Mouse (Mus musculus) lung, embryonic 16.5 days (tissue): Measurements from ENCODE around the gene Rgs11. TPM values are rescaled to one million over a fixed set of nuclear protein-coding genes. Genes with fewer than 3 reads are reported as not detected.
"Not testable (repeated sequence)": the region's sequence is repeated elsewhere in the genome, so short reads cannot be mapped to it uniquely, and the experiment has no call there.

ENCODE experiments used
- ATAC-seq: fragments of 200-750 bp; cut with Nextera tagmentation; 2 replicates; pipeline ENCODE4 v1.8.0; 2017; ENCODE audit warnings: low read depth, mild to moderate bottlenecking, moderate library complexity
- H3K27ac ChIP-seq: fragments of 300-500 bp; sonication (generic); 2 replicates; pipeline ENCODE4 v1.5.1; 2014; ENCODE audit warnings: mild to moderate bottlenecking, control low read depth, low read length
- H3K27me3 ChIP-seq: fragments of 300-500 bp; sonication (generic); 2 replicates; pipeline ENCODE4 v1.6.1; 2014; ENCODE audit warnings: low read depth, low read length, mixed read lengths; ENCODE audit not compliant: control insufficient read depth, insufficient read depth
- H3K36me3 ChIP-seq: fragments of 300-500 bp; sonication (generic); 2 replicates; pipeline ENCODE4 v1.6.1; 2014; ENCODE audit warnings: low read length; ENCODE audit not compliant: control insufficient read depth, insufficient read depth
- H3K4me1 ChIP-seq: fragments of 300-500 bp; sonication (generic); replicated peaks from 2 replicates; pipeline ENCODE4 v1.6.1; 2014; ENCODE audit warnings: low read length, mixed read lengths; ENCODE audit not compliant: control insufficient read depth, insufficient read depth
- H3K4me2 ChIP-seq: fragments of 300-500 bp; sonication (generic); 2 replicates; pipeline ENCODE4 v1.6.1; 2014; ENCODE audit warnings: low read depth, low read length, control low read depth
- H3K4me3 ChIP-seq: fragments of 300-500 bp; sonication (generic); 2 replicates; pipeline ENCODE4 v1.5.1; 2014; ENCODE audit warnings: mild to moderate bottlenecking, low read length, control low read depth
- H3K9ac ChIP-seq: fragments of 300-500 bp; sonication (generic); 2 replicates; pipeline ENCODE4 v1.6.1; 2014; ENCODE audit warnings: low read length, control low read depth
- H3K9me3 ChIP-seq: fragments of 300-500 bp; sonication (generic); 2 replicates; pipeline ENCODE4 v1.6.1; 2016; ENCODE audit warnings: low read length; ENCODE audit not compliant: control insufficient read depth
- WGBS: fragments of 180-500 bp; shearing (Covaris S2); extraction: QIAGEN DNeasy Blood & Tissue Kit; methylation state at CpG from one replicate; pipeline ENCODE4 v1.1.7; 2014; 5-methylcytosine and 5-hydroxymethylcytosine counted together
- polyA plus RNA-seq: library from polyadenylated mRNA; unstranded; fragments of >200 nt; fragmentation: Nextera tagmentation; extraction: Ambion mirVana; gene quantifications from 2 replicates; pipeline ENCODE4 v1.2.1, GENCODE M21; 2015

The Rgs11 gene
- 10.9 and 13.3 TPM in 2 replicates for polyA plus RNA-seq

DNA sequence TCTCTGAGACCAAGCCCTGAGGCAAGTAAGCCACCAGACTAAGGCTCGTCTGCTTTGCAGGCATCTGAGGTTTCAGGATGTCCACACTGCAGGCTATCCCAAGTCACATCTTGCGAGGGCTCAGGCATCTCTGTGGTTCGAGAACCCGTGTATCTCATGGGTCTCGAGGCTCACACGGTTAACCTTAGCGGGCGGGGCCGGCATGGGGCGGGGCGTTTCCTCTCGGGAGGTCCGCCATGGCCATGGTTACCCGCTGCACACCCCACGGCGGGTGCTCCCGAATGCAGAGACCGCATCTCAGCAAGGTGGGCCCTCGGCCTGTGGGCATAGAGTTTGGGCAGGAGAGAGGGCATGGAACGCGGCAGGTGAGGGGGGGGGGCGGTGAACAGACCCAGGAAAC is at the start of gene Rgs11:
Gene Rgs11 (plus strand): TSS at position 215 of the 400 bp plus-strand sequence.
- peaks cover 34% of the 10 kb centered on the region for H3K27me3 ChIP-seq
- H3K9ac ChIP-seq: peak within 1 kb of the TSS; percentile 37
- peak within 1 kb of the TSS; percentile 89 for H3K4me2 ChIP-seq
- WGBS: under 1% methylated on average over 19 of the region's 22 CpGs
- peak; percentile 32; the same call in 1 of the 2 replicates for ATAC-seq
- no peak within 1 kb of the TSS for H3K27ac ChIP-seq
- no peaks in the 10 kb centered on the region for H3K9me3 ChIP-seq
- peak within 1 kb of the TSS; percentile 56 for H3K4me3 ChIP-seq
- no peaks in the 10 kb centered on the region for H3K36me3 ChIP-seq
- peaks cover 19% of the 10 kb centered on the region for H3K4me1 ChIP-seq

DNA sequence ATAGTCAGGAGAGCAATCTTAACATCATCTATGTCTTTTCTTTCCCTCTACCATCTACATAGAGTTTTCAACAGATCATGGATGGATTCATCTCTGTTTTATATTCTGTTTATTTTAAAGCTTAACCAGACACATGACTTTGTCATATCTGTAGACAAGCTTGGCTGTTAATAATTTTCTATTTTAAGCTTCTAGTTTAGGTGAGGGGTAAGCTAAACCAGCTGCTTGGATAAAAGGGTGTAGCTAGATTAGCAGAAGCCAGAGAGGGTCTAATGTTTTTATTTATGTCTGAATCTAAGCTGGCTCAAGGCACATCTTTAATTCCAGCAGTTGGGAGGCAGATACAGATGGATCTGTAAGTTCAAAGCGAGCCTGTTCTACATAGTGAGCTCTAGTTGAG is 40.0 kb upstream of the Rgs11 start:
- Histone ChIP-seq H3K27me3 (no peaks in the 10 kb centered on the region), H3K4me1 (peaks cover 2% of the 10 kb centered on the region; the same call in 1 of the 2 replicates), H3K27ac (no peak overlapping the region), H3K9ac (no peak overlapping the region), H3K36me3 (no peaks in the 10 kb centered on the region), H3K4me3 (no peak overlapping the region), H3K9me3 (no peaks in the 10 kb centered on the region), H3K4me2 (no peak overlapping the region)
- WGBS: 65% methylated on average over 1 of the region's 1 CpGs
- ATAC-seq: no peak

DNA sequence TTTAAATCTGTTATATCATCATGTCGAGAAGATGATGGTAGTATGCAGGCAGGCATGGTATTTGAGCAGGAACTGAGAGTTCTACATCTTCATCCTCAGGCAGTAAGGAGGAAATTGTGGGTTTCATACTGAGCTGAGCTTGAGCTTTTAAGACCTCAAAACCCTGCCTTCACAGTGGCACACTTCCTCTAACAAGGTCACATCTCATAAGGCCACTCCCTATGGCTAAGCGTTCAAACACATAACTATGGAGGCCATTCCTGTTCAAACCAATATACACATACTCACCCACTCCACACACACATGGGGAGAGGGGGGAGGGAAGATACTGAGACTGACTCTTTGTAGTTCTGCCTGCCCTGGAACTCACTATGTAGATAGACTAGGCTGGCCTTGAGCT is 34.7 kb upstream of the Rgs11 start:
- Histone ChIP-seq H3K4me3 (no peak overlapping the region), H3K9me3 (no peaks in the 10 kb centered on the region), H3K36me3 (no peaks in the 10 kb centered on the region), H3K27ac (no peak overlapping the region), H3K4me2 (no peak overlapping the region), H3K9ac (no peak overlapping the region), H3K4me1 (no peaks in the 10 kb centered on the region), H3K27me3 (no peaks in the 10 kb centered on the region)
- ATAC-seq: no peak
- WGBS: 76% methylated on average over 2 of the region's 2 CpGs

DNA sequence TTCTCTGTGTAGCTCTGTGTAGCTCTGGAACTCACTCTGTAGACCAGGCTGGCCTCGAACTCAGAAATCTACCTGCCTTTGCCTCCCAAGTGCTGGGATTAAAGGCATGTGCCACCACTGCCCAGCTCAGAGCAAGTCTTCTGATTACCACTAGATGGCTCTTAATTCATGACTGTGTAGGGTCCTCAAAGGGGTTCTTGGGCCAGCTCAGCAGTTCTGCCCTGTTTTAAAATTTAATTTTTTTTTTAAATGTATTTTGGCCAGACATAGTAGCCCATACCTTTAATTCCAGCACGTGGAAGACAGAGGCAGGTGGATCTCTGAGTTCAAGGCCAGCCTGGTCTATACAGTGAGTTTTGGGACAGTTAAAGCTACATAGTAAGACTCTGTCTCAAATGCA is 27.5 kb upstream of the Rgs11 start:
- not testable (repeated sequence) for H3K9ac ChIP-seq, H3K4me1 ChIP-seq, H3K4me3 ChIP-seq, H3K27ac ChIP-seq, H3K27me3 ChIP-seq, ATAC-seq, H3K4me2 ChIP-seq, H3K9me3 ChIP-seq
- 85% methylated on average over 2 of the region's 2 CpGs for WGBS
- peaks cover 10% of the 10 kb centered on the region; the same call in 1 of the 2 replicates for H3K36me3 ChIP-seq

DNA sequence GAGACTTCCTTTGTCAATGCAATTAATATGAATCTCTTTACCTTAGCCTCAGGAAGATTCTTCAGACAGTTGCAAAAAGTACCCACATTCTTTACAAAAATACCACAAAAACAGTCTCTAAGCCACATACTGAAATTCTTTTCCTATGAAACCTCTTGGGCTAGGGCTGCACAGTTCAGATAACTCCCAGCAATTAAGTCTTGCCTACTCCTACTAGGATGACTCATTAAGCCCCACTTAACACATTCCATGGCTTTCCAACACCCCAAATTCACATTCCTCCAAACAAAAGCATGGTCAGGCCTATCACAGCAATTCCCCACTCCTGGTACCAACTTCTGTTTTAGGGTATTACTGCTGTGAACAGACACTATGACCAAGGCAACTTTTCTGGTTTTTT is 24.1 kb upstream of the Rgs11 start:
- no peaks in the 10 kb centered on the region for H3K9me3 ChIP-seq
- no peak overlapping the region for H3K4me3 ChIP-seq
- no peaks in the 10 kb centered on the region for H3K27me3 ChIP-seq
- no peak overlapping the region for H3K9ac ChIP-seq
- no peak overlapping the region for H3K4me2 ChIP-seq
- ATAC-seq: no peak
- H3K36me3 ChIP-seq: peaks cover 13% of the 10 kb centered on the region; the same call in 1 of the 2 replicates
- no peaks in the 10 kb centered on the region for H3K4me1 ChIP-seq
- H3K27ac ChIP-seq: no peak overlapping the region

DNA sequence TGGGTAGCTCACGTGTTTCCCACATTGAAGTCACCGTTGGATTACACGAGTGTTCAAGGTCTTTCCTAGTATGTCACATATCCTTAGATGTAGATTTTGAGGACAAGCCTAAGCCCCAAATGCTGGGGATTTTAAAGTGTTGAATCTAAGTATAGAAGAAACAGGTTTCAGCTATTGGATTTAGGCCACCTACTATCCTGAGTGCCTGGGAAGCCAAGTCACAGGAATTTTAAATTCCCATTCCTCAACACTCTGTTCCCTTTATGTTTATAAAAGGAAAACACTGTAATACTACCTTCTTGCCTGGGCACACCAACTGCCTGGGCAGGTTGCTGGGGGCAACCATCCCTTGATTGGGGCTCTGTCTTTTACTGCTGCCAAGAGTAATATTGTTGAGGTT is 21.6 kb upstream of the Rgs11 start:
- Histone ChIP-seq H3K27ac (no peak overlapping the region), H3K9ac (no peak overlapping the region), H3K9me3 (no peaks in the 10 kb centered on the region), H3K27me3 (no peaks in the 10 kb centered on the region), H3K4me2 (no peak overlapping the region), H3K4me1 (no peaks in the 10 kb centered on the region), H3K4me3 (no peak overlapping the region), H3K36me3 (peaks cover 19% of the 10 kb centered on the region)
- no peak for ATAC-seq
- 95% methylated on average over 3 of the region's 3 CpGs for WGBS

DNA sequence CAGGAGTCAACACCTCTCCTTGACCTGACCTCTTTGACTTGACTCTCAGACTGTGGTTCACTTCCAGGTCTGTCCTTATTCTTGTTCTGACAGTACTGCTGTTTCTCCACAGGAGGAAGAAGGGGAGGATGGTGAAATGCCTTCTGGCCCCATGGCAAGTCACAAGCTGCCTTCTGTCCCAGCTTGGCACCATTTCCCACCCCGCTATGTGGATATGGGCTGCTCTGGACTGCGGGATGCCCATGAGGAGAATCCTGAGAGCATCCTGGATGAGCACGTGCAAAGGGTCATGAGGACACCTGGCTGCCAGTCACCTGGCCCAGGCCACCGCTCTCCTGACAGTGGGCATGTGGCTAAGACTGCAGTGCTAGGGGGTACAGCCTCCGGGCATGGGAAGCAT is 15.2 kb upstream of the Rgs11 start:
- Histone ChIP-seq H3K4me2 (no peak overlapping the region), H3K36me3 (peaks cover 41% of the 10 kb centered on the region), H3K4me3 (no peak overlapping the region), H3K27ac (no peak overlapping the region), H3K27me3 (no peaks in the 10 kb centered on the region), H3K4me1 (no peaks in the 10 kb centered on the region), H3K9me3 (no peaks in the 10 kb centered on the region), H3K9ac (no peak overlapping the region)
- 97% methylated on average over 5 of the region's 5 CpGs for WGBS
- ATAC-seq: no peak

DNA sequence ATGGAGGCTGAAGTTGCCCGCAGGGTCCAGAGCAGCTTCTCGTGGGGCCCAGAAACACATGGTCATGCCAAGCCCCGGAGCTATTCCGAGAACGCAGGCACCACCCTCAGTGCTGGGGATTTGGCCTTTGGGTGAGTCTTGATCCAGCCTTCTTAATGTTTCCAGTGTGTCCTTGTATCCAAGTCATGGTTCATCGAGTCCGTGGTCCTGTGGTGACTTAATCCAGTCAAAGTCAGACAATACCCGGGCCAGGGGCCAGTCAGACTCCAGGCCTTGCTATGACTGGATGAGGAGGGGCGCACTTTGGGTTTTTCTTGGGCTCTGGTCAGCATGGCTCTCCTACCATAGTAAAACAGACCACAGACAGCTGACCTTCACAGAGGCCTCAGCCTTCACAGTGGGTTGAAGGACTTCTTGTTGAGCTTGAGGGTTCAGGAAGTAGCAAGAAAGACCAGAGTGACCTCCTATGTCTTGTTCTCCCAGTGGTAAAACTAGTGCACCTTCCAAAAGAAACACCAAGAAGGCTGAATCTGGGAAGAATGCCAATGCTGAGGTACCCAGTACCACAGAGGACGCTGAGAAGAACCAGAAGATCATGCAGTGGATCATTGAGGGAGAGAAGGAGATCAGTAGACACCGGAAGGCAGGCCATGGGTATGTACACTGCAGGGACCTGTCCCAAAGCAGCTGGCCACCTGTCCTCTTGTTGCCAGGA is 14.5 kb upstream of the Rgs11 start:
- WGBS: 94% methylated on average over 11 of the region's 11 CpGs
- H3K4me3 ChIP-seq: no peak overlapping the region
- no peaks in the 10 kb centered on the region for H3K27me3 ChIP-seq
- no peaks in the 10 kb centered on the region for H3K4me1 ChIP-seq
- no peaks in the 10 kb centered on the region for H3K9me3 ChIP-seq
- no peak for ATAC-seq
- no peak overlapping the region for H3K27ac ChIP-seq
- H3K4me2 ChIP-seq: no peak overlapping the region
- peaks cover 43% of the 10 kb centered on the region for H3K36me3 ChIP-seq
- H3K9ac ChIP-seq: no peak overlapping the region

DNA sequence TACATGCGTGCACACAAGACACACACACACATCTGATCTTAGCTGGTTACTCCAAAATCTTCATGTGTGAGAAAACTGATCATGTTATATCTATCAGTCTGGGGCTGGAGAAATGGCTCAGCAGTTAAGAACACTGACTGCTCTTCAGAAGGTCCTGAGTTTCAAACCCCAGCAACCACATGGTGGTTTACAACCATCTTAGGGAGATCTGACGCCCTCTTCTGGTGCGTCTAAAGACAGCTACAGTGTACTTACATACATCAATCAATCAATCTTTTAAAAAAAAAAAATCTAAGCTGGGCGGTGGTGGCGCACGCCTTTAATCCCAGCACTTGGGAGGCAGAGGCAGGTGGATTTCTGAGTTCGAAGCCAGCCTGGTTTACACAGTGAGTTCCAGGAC is 11.3 kb upstream of the Rgs11 start:
- not testable (repeated sequence) for H3K9ac ChIP-seq, ATAC-seq, H3K9me3 ChIP-seq, H3K4me1 ChIP-seq, H3K4me3 ChIP-seq, H3K27ac ChIP-seq, H3K4me2 ChIP-seq, H3K27me3 ChIP-seq
- H3K36me3 ChIP-seq: peaks cover 43% of the 10 kb centered on the region
- WGBS: 88% methylated on average over 7 of the region's 7 CpGs
